28 mouse cellular contexts compared by ENCODE assay signal in the genomic region with DNA sequence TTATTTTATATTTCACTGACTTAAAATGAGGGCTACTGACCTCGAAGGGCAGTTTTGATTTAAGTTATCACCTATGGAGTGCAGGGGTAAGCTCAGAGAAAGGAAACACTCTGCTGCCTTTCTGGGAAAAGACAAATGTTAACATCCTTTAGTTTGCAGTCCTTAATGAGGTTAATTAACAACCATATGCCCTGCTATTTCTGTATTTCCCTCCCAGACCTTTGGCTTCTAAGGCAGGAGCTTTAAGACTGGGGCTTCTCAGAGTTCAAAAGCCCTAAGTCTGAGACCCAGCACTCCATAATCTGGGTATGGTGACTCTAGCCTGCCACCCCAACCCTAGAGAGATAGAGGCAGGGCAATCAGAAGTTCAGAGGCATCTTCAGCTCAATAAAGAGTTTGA. TPM values are rescaled to one million over a fixed set of nuclear protein-coding genes. Genes with fewer than 3 reads are reported as not detected.
"Had no signal": no experiment of that assay in that cellular context is flagged by ENCODE, and none has a peak within 500 bp of the region (broad histone marks: within the 10 kb centered on the region; RNA-seq: fewer than 3 reads in every experiment).

No protein-coding gene starts in this region.

- H3K36me3 ChIP-seq: limb, embryonic 10.5 days; limb, embryonic 12.5 days; limb, embryonic 13.5 days; limb, embryonic 15.5 days; liver, embryonic 12.5 days; liver, embryonic 13.5 days; liver, embryonic 15.5 days; lung, embryonic 15.5 days; midbrain, embryonic 12.5 days; midbrain, embryonic 13.5 days; midbrain, embryonic 15.5 days had no signal

- DNase-seq: left cerebral cortex, postnatal 4 days; liver; liver, embryonic 13.5 days; liver, postnatal 0 days; lung, adult 18-20 months; lung, adult 2 months; lung, embryonic 14.5 days; lung, postnatal 10 days; lung, postnatal 14 days; lung, postnatal 36 days; lung, postnatal 4 days; midbrain, embryonic 14.5 days had no signal

- H3K27ac ChIP-seq: limb, embryonic 10.5 days; limb, embryonic 12.5 days; limb, embryonic 13.5 days; limb, embryonic 15.5 days; liver, embryonic 12.5 days; liver, embryonic 13.5 days; liver, embryonic 14.5 days; liver, embryonic 15.5 days; lung, embryonic 15.5 days; macrophage; midbrain, embryonic 12.5 days; midbrain, embryonic 13.5 days; midbrain, embryonic 15.5 days had no signal

- H3K27me3 ChIP-seq: liver, embryonic 12.5 days; liver, embryonic 13.5 days; liver, embryonic 15.5 days; lung, embryonic 15.5 days; megakaryocyte, embryonic 14.5 days had no signal

- H3K4me1 ChIP-seq: limb, embryonic 10.5 days; limb, embryonic 12.5 days; limb, embryonic 13.5 days; limb, embryonic 15.5 days; liver, embryonic 12.5 days; liver, embryonic 13.5 days; liver, embryonic 15.5 days; lung, embryonic 15.5 days; megakaryocyte, embryonic 14.5 days; midbrain, embryonic 15.5 days had no signal

- H3K4me3 ChIP-seq: limb, embryonic 10.5 days; limb, embryonic 12.5 days; limb, embryonic 13.5 days; limb, embryonic 15.5 days; liver, embryonic 12.5 days; liver, embryonic 13.5 days; liver, embryonic 15.5 days; lung, embryonic 15.5 days; megakaryocyte, embryonic 14.5 days; midbrain, embryonic 12.5 days; midbrain, embryonic 13.5 days; midbrain, embryonic 15.5 days; myocyte had no signal

RNA-seq across cellular contexts. Expression of gene Sox2, which starts 19.5 kb away (rescaled TPM):
- polyA plus RNA-seq: liver, adult 2 months; liver, embryonic 12.5 days; liver, embryonic 13.5 days; liver, embryonic 15.5 days; liver, embryonic 16.5 days; liver, postnatal 0 days; macrophage; myocyte had no signal
